Mouse (Mus musculus) left cerebral cortex, postnatal 36 days (tissue): Measurements from ENCODE around the gene Mrpl42. TPM values are rescaled to one million over a fixed set of nuclear protein-coding genes. Genes with fewer than 3 reads are reported as not detected.
"Not testable (repeated sequence)": the region's sequence is repeated elsewhere in the genome, so short reads cannot be mapped to it uniquely, and the experiment has no call there.

Experiments
- DNase-seq, 2 experiments: peaks; one replicate each; pipeline ENCODE4 v3.0.0; 2021 to 2022; ENCODE audit warnings: low spot score in 2 of 2, mixed read lengths in 1 of 2
- intact Hi-C: fragments of 180-260 bp; cut with DNase I; formaldehyde crosslinking; loops from one replicate; pipeline ENCODE4 v1.15.1; 2025
- total RNA-seq, 2 experiments: library from RNA; stranded (reverse); gene quantifications; 2 replicates each; pipeline ENCODE4 v1.2.3; 2021

Mrpl42 gene
- 10 to 100 TPM; 68.7 to 80.4 TPM for total RNA-seq

GRCm38 (mm10) chr10:95501463-95502081 is at the start of gene Mrpl42:
TSS of gene Mrpl42 (minus strand) at chr10:95501940.
- DNase-seq: peak; percentile 85 to 87
- intact Hi-C loops: no loop called here

- DNase-seq: no peak
- intact Hi-C loops: loop anchor here (2.0 kb wide), 1 partner anchor 484 kb away; no protein-coding TSS in a partner anchor
Measured at GRCm38 (mm10) chr10:95550506-95550905, 48.8 kb upstream of the Mrpl42 start.

GRCm38 (mm10) chr10:95549080-95549479 is 47.3 kb upstream of the Mrpl42 start:
- intact Hi-C loops: not testable (repeated sequence)

GRCm38 (mm10) chr10:95548154-95548826 is 46.5 kb upstream of the Mrpl42 start:
- DNase-seq: no peak
- intact Hi-C loops: no loop called here

More at GRCm38 (mm10) chr10:95549080-95549479, 47.3 kb upstream of the Mrpl42 start:
- not testable (repeated sequence) for DNase-seq

GRCm38 (mm10) chr10:95546178-95546577 is 44.4 kb upstream of the Mrpl42 start:
- intact Hi-C loops: no loop called here
- DNase-seq: no peak

GRCm38 (mm10) chr10:95545051-95545450 is 43.3 kb upstream of the Mrpl42 start:
- intact Hi-C loops: no loop called here

GRCm38 (mm10) chr10:95544651-95545050 is 42.9 kb upstream of the Mrpl42 start:
- no peak for DNase-seq
- intact Hi-C loops: no loop called here

More at GRCm38 (mm10) chr10:95545051-95545450, 43.3 kb upstream of the Mrpl42 start:
- no peak for DNase-seq

- intact Hi-C loops: no loop called here
- DNase-seq: no peak
Measured at GRCm38 (mm10) chr10:95544004-95544403, 42.3 kb upstream of the Mrpl42 start.

- DNase-seq: no peak
- intact Hi-C loops: no loop called here
Measured at GRCm38 (mm10) chr10:95543377-95543776, 41.6 kb upstream of the Mrpl42 start.

GRCm38 (mm10) chr10:95542916-95543315 is 41.2 kb upstream of the Mrpl42 start:
- DNase-seq: no peak
- intact Hi-C loops: no loop called here

GRCm38 (mm10) chr10:95539841-95540240 is 38.1 kb upstream of the Mrpl42 start:
- intact Hi-C loops: no loop called here
- DNase-seq: no peak

- DNase-seq: no peak
- intact Hi-C loops: no loop called here
Measured at GRCm38 (mm10) chr10:95539260-95539659, 37.5 kb upstream of the Mrpl42 start.

GRCm38 (mm10) chr10:95536222-95536541 is 34.4 kb upstream of the Mrpl42 start:
- no peak for DNase-seq
- intact Hi-C loops: no loop called here

- no peak for DNase-seq
- intact Hi-C loops: no loop called here
Measured at GRCm38 (mm10) chr10:95535399-95536221, 33.9 kb upstream of the Mrpl42 start.

- intact Hi-C loops: no loop called here
- DNase-seq: no peak
Measured at GRCm38 (mm10) chr10:95533382-95533781, 31.6 kb upstream of the Mrpl42 start.

- intact Hi-C loops: no loop called here
- DNase-seq: no peak
Measured at GRCm38 (mm10) chr10:95532916-95533315, 31.2 kb upstream of the Mrpl42 start.

GRCm38 (mm10) chr10:95530551-95531121 is 28.9 kb upstream of the Mrpl42 start:
- intact Hi-C loops: no loop called here
- DNase-seq: no peak

GRCm38 (mm10) chr10:95526495-95527122 is 24.9 kb upstream of the Mrpl42 start:
- no peak for DNase-seq
- intact Hi-C loops: no loop called here

GRCm38 (mm10) chr10:95525871-95526270 is 24.1 kb upstream of the Mrpl42 start:
- intact Hi-C loops: no loop called here
- DNase-seq: no peak
